Comparison of ENCODE assay signal across 23 mouse cellular contexts in the genomic region with DNA sequence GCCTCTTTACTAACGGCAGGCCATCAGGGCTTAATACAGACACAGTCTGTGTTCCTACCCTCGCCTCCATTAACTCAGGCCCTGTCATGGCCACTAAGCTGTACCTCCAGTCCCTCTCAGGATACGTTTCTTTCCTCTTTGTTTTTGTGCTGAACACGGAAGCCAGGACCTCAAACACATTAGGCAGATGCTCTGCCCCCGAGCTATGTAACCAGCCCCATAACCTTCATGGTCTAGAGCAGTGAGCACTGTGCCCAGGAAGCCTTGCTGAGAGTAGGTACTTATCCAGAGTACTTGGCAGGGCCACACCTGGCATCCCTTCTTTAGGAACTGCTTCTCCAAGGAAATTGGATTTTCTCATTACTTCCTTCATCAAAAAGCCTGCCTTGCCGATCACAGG.
DNase-seq lines count a peak whose midpoint lies in the region; ATAC-seq and TF ChIP-seq lines count a peak whose summit lies in the region.
"Had no signal": no experiment of that assay in that cellular context is flagged by ENCODE, and none has a peak within 500 bp of the region (broad histone marks: within the 10 kb centered on the region; RNA-seq: fewer than 3 reads in every experiment).

No protein-coding gene starts in this region.

- WGBS in cerebellum, adult 2 months: 53% methylated on average over 6 of the region's 6 CpGs
- whole genome bisulfite sequencing in hindbrain, embryonic 14.5 days: 79% methylated on average over 6 of the region's 6 CpGs
- whole genome bisulfite sequencing in hindbrain, embryonic 10.5 days: 89% methylated on average over 6 of the region's 6 CpGs
- WGBS in lung, postnatal 0 days: 81% methylated on average over 6 of the region's 6 CpGs
- 86% methylated on average over 6 of the region's 6 CpGs for WGBS in neural tube, embryonic 13.5 days

- no peak for ATAC-seq in hindbrain, embryonic 14.5 days (ENCODE audit: low FRiP score)
- ATAC-seq in lung, postnatal 0 days: no peak
- ATAC-seq in neural tube, embryonic 13.5 days (ENCODE audit: low read depth): no peak
- ATAC-seq: CD4-positive, CD25-positive, alpha-beta regulatory T cell, adult 4 months; inflammation-experienced regulatory T-cells, adult 6 months had no signal

- peak overlapping the region; percentile 44; the same call in 1 of the 2 replicates for H3K27ac ChIP-seq in cerebellum, adult 2 months (ENCODE audit: insufficient read depth, low read length)
- peak overlapping the region; percentile 60; the same call in 1 of the 2 replicates for H3K27ac ChIP-seq in hindbrain, embryonic 14.5 days
- no peak overlapping the region for H3K27ac ChIP-seq in hindbrain, embryonic 10.5 days
- 0 out of 2 replicates have a peak overlapping the region, but pooled peaks have one; percentile 5 for H3K27ac ChIP-seq in lung, postnatal 0 days (ENCODE audit: low read length)
- peak overlapping the region; percentile 73; the same call in 1 of the 2 replicates for H3K27ac ChIP-seq in neural tube, embryonic 13.5 days (replicated peaks)
- H3K27ac ChIP-seq: forebrain, embryonic 10.5 days had no signal

- H3K9me3 ChIP-seq in hindbrain, embryonic 14.5 days (ENCODE audit: control insufficient read depth, low read length): no peaks in the 10 kb centered on the region
- no peaks in the 10 kb centered on the region for H3K9me3 ChIP-seq in hindbrain, embryonic 10.5 days
- H3K9me3 ChIP-seq in lung, postnatal 0 days (ENCODE audit: low read length): no peaks in the 10 kb centered on the region
- no peaks in the 10 kb centered on the region for H3K9me3 ChIP-seq in neural tube, embryonic 13.5 days
- H3K9me3 ChIP-seq: embryonic facial prominence, embryonic 15.5 days; forebrain, embryonic 10.5 days; G1E; heart, embryonic 10.5 days had no signal

- no peak overlapping the region for H3K4me3 ChIP-seq in cerebellum, adult 2 months (replicated peaks; ENCODE audit: insufficient read depth, low read depth, low read length)
- no peak overlapping the region for H3K4me3 ChIP-seq in hindbrain, embryonic 14.5 days (replicated peaks; ENCODE audit: low read length)
- no peak overlapping the region for H3K4me3 ChIP-seq in hindbrain, embryonic 10.5 days
- H3K4me3 ChIP-seq in lung, postnatal 0 days (ENCODE audit: low read depth, low read length): no peak overlapping the region
- no peak overlapping the region for H3K4me3 ChIP-seq in neural tube, embryonic 13.5 days
- H3K4me3 ChIP-seq: embryonic facial prominence, embryonic 15.5 days; erythroblast, embryonic 14.5 days; forebrain, embryonic 10.5 days; heart, embryonic 10.5 days had no signal

- TF ChIP-seq CTCF in cerebellum, adult 2 months (IDR thresholded peaks at IDR 0.05; ENCODE audit: borderline replicate concordance, insufficient read depth, low read depth, low read length): no peak
- no peak for TF ChIP-seq CTCF in lung, postnatal 0 days (IDR thresholded peaks at IDR 0.05)

- H3K9ac ChIP-seq in hindbrain, embryonic 14.5 days: no peak overlapping the region
- H3K9ac ChIP-seq in lung, postnatal 0 days (replicated peaks; ENCODE audit: low read depth): no peak overlapping the region
- no peak overlapping the region for H3K9ac ChIP-seq in neural tube, embryonic 13.5 days
- H3K9ac ChIP-seq: embryonic facial prominence, embryonic 15.5 days had no signal

- no peak overlapping the region for H3K4me2 ChIP-seq in hindbrain, embryonic 14.5 days (replicated peaks)
- H3K4me2 ChIP-seq in lung, postnatal 0 days (replicated peaks; ENCODE audit: low read depth, low read length): no peak overlapping the region
- no peak overlapping the region for H3K4me2 ChIP-seq in neural tube, embryonic 13.5 days
- H3K4me2 ChIP-seq: embryonic facial prominence, embryonic 15.5 days had no signal

- peaks cover 27% of the 10 kb centered on the region for H3K4me1 ChIP-seq in cerebellum, adult 2 months (ENCODE audit: control insufficient read depth, insufficient read depth, low read length)
- peaks cover 13% of the 10 kb centered on the region; the same call in 1 of the 2 replicates for H3K4me1 ChIP-seq in hindbrain, embryonic 14.5 days (replicated peaks; ENCODE audit: control insufficient read depth, insufficient read depth, low read length)
- H3K4me1 ChIP-seq in hindbrain, embryonic 10.5 days (replicated peaks): peaks cover 13% of the 10 kb centered on the region
- H3K4me1 ChIP-seq in lung, postnatal 0 days (ENCODE audit: insufficient read depth, low read depth, low read length): peaks cover 18% of the 10 kb centered on the region; the same call in 1 of the 2 replicates
- peaks cover 20% of the 10 kb centered on the region for H3K4me1 ChIP-seq in neural tube, embryonic 13.5 days (replicated peaks)

- no peak for TF ChIP-seq POLR2A in cerebellum, adult 2 months (IDR thresholded peaks at IDR 0.05; ENCODE audit: borderline replicate concordance, insufficient read depth, low read length)

- TF ChIP-seq EP300 in lung, postnatal 0 days (IDR thresholded peaks at IDR 0.05): no peak

- no peaks in the 10 kb centered on the region for H3K27me3 ChIP-seq in cerebellum, adult 2 months (ENCODE audit: control insufficient read depth, insufficient read depth, low read length)
- H3K27me3 ChIP-seq in hindbrain, embryonic 14.5 days (ENCODE audit: control insufficient read depth, insufficient read depth, low read length): no peaks in the 10 kb centered on the region
- H3K27me3 ChIP-seq in hindbrain, embryonic 10.5 days (ENCODE audit: insufficient read depth, poor library complexity, severe bottlenecking): no peaks in the 10 kb centered on the region
- no peaks in the 10 kb centered on the region for H3K27me3 ChIP-seq in lung, postnatal 0 days (replicated peaks; ENCODE audit: insufficient read depth, low read length)
- H3K27me3 ChIP-seq in neural tube, embryonic 13.5 days: no peaks in the 10 kb centered on the region
- H3K27me3 ChIP-seq: embryonic facial prominence, embryonic 15.5 days had no signal

- no peak for DNase-seq in cerebellum, adult 2 months
- no peak for DNase-seq in cerebellum, adult 9-10 months
- DNase-seq in hindbrain, embryonic 14.5 days (ENCODE audit: low spot score): no peak
- DNase-seq in hindbrain, embryonic 10.5 days (ENCODE audit: low spot score): no peak
- no peak for DNase-seq in lung, postnatal 0 days (ENCODE audit: low spot score)
- no peak for DNase-seq in lung, postnatal 14 days
- no peak for DNase-seq in neural tube, embryonic 10.5 days (ENCODE audit: extremely low spot score, low spot score)
- DNase-seq: adrenal gland, postnatal 10 days; B cell, adult 2 months; cerebellum, adult 11 months; embryo, embryonic 11 days; gastrocnemius, postnatal 10 days; heart, adult 18-20 months; heart, postnatal 10 days; heart, postnatal 4 days had no signal

- no peaks in the 10 kb centered on the region for H3K36me3 ChIP-seq in hindbrain, embryonic 14.5 days (replicated peaks; ENCODE audit: control insufficient read depth, insufficient read depth)
- no peaks in the 10 kb centered on the region for H3K36me3 ChIP-seq in hindbrain, embryonic 10.5 days
- no peaks in the 10 kb centered on the region for H3K36me3 ChIP-seq in lung, postnatal 0 days (ENCODE audit: insufficient read depth, low read length)
- H3K36me3 ChIP-seq in neural tube, embryonic 13.5 days: no peaks in the 10 kb centered on the region
- H3K36me3 ChIP-seq: embryonic facial prominence, embryonic 15.5 days; forebrain, embryonic 10.5 days; G1E had no signal
